ENCODE assay signal across 8 mouse cellular contexts in genomic region chr17:34970850-34971249, GRCm38 (mm10). TPM values are rescaled to one million over a fixed set of nuclear protein-coding genes. Genes with fewer than 3 reads are reported as not detected.
A peak's percentile ranks its signal among the peaks of the same experiment; 100 is the strongest.
DNase-seq lines count a peak whose midpoint lies in the region; ATAC-seq lines count a peak whose summit lies in the region.
"Not testable (repeated sequence)": the region's sequence is repeated elsewhere in the genome, so short reads cannot be mapped to it uniquely, and the experiment has no call there.
"Had no signal": no experiment of that assay in that cellular context is flagged by ENCODE, and none has a peak within 500 bp of the region (broad histone marks: within the 10 kb centered on the region; RNA-seq: fewer than 3 reads in every experiment).

No protein-coding gene starts in this region.

- not testable (repeated sequence) for H3K36me3 ChIP-seq in kidney, embryonic 14.5 days (ENCODE audit: control insufficient read depth, insufficient read depth, low read length)

- not testable (repeated sequence) for H3K4me2 ChIP-seq in kidney, embryonic 14.5 days (replicated peaks; ENCODE audit: low read depth, low read length)

- H3K9ac ChIP-seq in kidney, embryonic 14.5 days (ENCODE audit: low read depth, low read length), result not testable (repeated sequence)

- 50% methylated on average over 2 of the region's 37 CpGs for WGBS in kidney, embryonic 14.5 days

- not testable (repeated sequence) for H3K4me1 ChIP-seq in kidney, embryonic 14.5 days (ENCODE audit: control insufficient read depth, insufficient read depth, low read length)

- not testable (repeated sequence) for H3K27ac ChIP-seq in kidney, embryonic 14.5 days (ENCODE audit: low read depth, low read length)

- 0 out of 2 replicates have a peak, but pooled peaks have one; percentile 2 for ATAC-seq in kidney, embryonic 14.5 days (ENCODE audit: low FRiP score, low TSS enrichment)

- peak; percentile 91 for DNase-seq in heart, adult 11 months
- DNase-seq in kidney, adult 11 months, result peak; percentile 15
- DNase-seq in kidney, adult 9 months, result peak; percentile 3

- H3K4me3 ChIP-seq in kidney, embryonic 14.5 days (ENCODE audit: low read length), result not testable (repeated sequence)

- not testable (repeated sequence) for H3K9me3 ChIP-seq in kidney, embryonic 14.5 days (ENCODE audit: control insufficient read depth, low read length)

- H3K27me3 ChIP-seq in kidney, embryonic 14.5 days (ENCODE audit: control insufficient read depth, insufficient read depth, low read length), result peaks cover 20% of the 10 kb centered on the region

RNA-seq across cellular contexts. Expression of gene Hspa1a, which starts 1.1 kb away (rescaled TPM):
- 4.3 and 4.8 TPM in 2 replicates for polyA plus RNA-seq in kidney, embryonic 14.5 days (2014; fragmentation: Nextera tagmentation; extraction: Ambion mirVana)

RNA-seq across cellular contexts. Expression of gene Gm20481, which starts 1.1 kb away (rescaled TPM):
- polyA plus RNA-seq in kidney, embryonic 14.5 days (2014; fragmentation: Nextera tagmentation; extraction: Ambion mirVana), result not detected in 2 replicates
- polyA plus RNA-seq: activated CD4-positive, CD25-positive, alpha-beta regulatory T cell, adult 4 months; brain, embryonic 14.5 days; C2C12; G1E had no signal

RNA-seq across cellular contexts. Expression of gene Hspa1l, which starts 1.7 kb away (rescaled TPM):
- polyA plus RNA-seq in kidney, embryonic 14.5 days (2014; fragmentation: Nextera tagmentation; extraction: Ambion mirVana), result 0.79 and 1.3 TPM in 2 replicates
- polyA plus RNA-seq: G1E had no signal

RNA-seq across cellular contexts. Expression of gene Lsm2, which starts 10.8 kb away (rescaled TPM):
- polyA plus RNA-seq in kidney, embryonic 14.5 days (2014; fragmentation: Nextera tagmentation; extraction: Ambion mirVana), result 240 and 246 TPM in 2 replicates

RNA-seq across cellular contexts. Expression of gene Hspa1b, which starts 11.8 kb away (rescaled TPM):
- polyA plus RNA-seq in kidney, embryonic 14.5 days (2014; fragmentation: Nextera tagmentation; extraction: Ambion mirVana), result 0.54 and 0.80 TPM in 2 replicates

Comparison
In these comparisons a context has a peak if more than half of its experiments do, and no peak if none do; other contexts are left out.
1. DNase-seq: peak in every context shown above with its lines; median percentile 91 in heart, adult 11 months; 15 in kidney, adult 11 months; 3 in kidney, adult 9 months.